Mouse (Mus musculus) midbrain, embryonic 14.5 days (tissue): ENCODE measurements around the gene Ctf1. TPM values are rescaled to one million over a fixed set of nuclear protein-coding genes. Genes with fewer than 3 reads are reported as not detected.

Experiments
- ATAC-seq: fragments of 200-750 bp; cut with Nextera tagmentation; 2 replicates; pipeline ENCODE4 v1.8.0; 2017; ENCODE audit warnings: moderate number of reproducible peaks, moderate library complexity; ENCODE audit not compliant: low FRiP score, low TSS enrichment
- DNase-seq: peaks from one replicate; pipeline ENCODE4 v3.0.0-alpha.2; 2015
- H3K27ac ChIP-seq: fragments of 300-500 bp; sonication (generic); replicated peaks from 2 replicates; pipeline ENCODE4 v1.5.1; 2014; ENCODE audit warnings: mild to moderate bottlenecking, low read depth, low read length, moderate library complexity
- H3K27me3 ChIP-seq: fragments of 300-500 bp; sonication (generic); 2 replicates; pipeline ENCODE4 v1.6.1; 2014; ENCODE audit warnings: low read length, control low read depth, mixed read lengths; ENCODE audit not compliant: control insufficient read depth, insufficient read depth
- H3K36me3 ChIP-seq: fragments of 300-500 bp; sonication (generic); 2 replicates; pipeline ENCODE4 v1.6.1; 2014; ENCODE audit warnings: low read length, control low read depth; ENCODE audit not compliant: control insufficient read depth, insufficient read depth
- H3K4me1 ChIP-seq: fragments of 300-500 bp; sonication (generic); 2 replicates; pipeline ENCODE4 v1.6.1; 2014; ENCODE audit warnings: mild to moderate bottlenecking, antibody characterized with exemption, low read length, control low read depth; ENCODE audit not compliant: control insufficient read depth, insufficient read depth
- H3K4me2 ChIP-seq: fragments of 300-500 bp; sonication (generic); 2 replicates; pipeline ENCODE4 v1.6.1; 2014; ENCODE audit warnings: mild to moderate bottlenecking, low read length, moderate library complexity
- H3K4me3 ChIP-seq: fragments of 300-500 bp; sonication (generic); replicated peaks from 2 replicates; pipeline ENCODE4 v1.5.1; 2014; ENCODE audit warnings: low read depth, low read length
- H3K9ac ChIP-seq: fragments of 300-500 bp; sonication (generic); replicated peaks from 2 replicates; pipeline ENCODE4 v1.6.1; 2014; ENCODE audit warnings: mild to moderate bottlenecking, low read length, moderate library complexity
- H3K9me3 ChIP-seq: fragments of 300-500 bp; sonication (generic); 2 replicates; pipeline ENCODE4 v1.6.1; 2016; ENCODE audit warnings: low read length, control low read depth, mixed read lengths; ENCODE audit not compliant: control insufficient read depth
- WGBS: fragments of 180-500 bp; shearing (Covaris S2); extraction: QIAGEN DNeasy Blood & Tissue Kit; methylation state at CpG from one replicate; pipeline ENCODE4 v1.1.7; 2014; 5-methylcytosine and 5-hydroxymethylcytosine counted together
- polyA plus RNA-seq: library from polyadenylated mRNA; unstranded; fragments of >200 nt; fragmentation: Nextera tagmentation; extraction: Ambion mirVana; gene quantifications from 2 replicates; pipeline ENCODE4 v1.2.1, GENCODE M21; 2014

Ctf1 gene
- polyA plus RNA-seq, 1 experiment from 2014 or later: 4.3 TPM

DNA sequence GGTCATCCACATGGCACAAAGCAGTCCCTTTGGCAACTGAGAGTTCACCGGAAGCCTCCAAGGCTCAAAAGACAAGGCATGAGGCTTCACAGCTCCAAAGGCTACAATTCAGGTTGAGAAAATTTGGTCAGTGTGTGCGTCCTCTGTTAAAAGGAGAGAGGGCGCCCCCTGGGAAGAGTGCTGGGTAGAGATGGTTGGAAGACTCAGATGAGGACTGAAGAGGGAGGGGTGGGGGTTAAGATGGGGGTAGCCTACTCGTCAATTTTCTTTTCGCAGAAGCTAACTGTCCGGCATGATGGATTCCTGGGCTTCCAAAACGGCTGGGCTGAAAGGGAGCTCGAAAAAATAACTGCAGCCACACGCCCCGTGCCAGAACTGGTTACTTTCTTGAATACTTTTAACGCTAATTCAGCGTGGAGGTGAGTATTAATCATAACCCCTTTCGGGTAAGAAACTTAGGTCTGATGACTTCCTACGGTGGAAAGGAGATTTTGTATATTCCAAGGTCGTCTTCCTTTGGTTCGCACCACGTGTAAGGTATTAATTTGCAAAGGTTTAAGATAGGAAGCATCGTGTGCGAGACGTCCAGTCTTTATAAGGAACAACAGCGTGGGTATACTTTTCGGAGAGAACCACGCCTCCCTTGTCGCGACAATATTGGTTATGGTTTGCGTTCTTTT, 32.0 kb downstream of the Ctf1 start, which contains the start of gene Fbxl19:
Gene Fbxl19 (plus strand): TSS at position 178 of the 680 bp plus-strand sequence.
- Histone ChIP-seq H3K27ac (peak within 1 kb of the TSS; percentile 89), H3K4me1 (peaks cover 18% of the 10 kb centered on the region), H3K36me3 (peaks cover 17% of the 10 kb centered on the region), H3K9me3 (no peaks in the 10 kb centered on the region), H3K4me2 (peak within 1 kb of the TSS; percentile 83), H3K27me3 (no peaks in the 10 kb centered on the region), H3K4me3 (peak within 1 kb of the TSS; percentile 93), H3K9ac (peak within 1 kb of the TSS; percentile 41)
- ATAC-seq: no peak
- WGBS: under 1% methylated on average over 26 of the region's 26 CpGs
- peak; percentile 85 for DNase-seq

DNA sequence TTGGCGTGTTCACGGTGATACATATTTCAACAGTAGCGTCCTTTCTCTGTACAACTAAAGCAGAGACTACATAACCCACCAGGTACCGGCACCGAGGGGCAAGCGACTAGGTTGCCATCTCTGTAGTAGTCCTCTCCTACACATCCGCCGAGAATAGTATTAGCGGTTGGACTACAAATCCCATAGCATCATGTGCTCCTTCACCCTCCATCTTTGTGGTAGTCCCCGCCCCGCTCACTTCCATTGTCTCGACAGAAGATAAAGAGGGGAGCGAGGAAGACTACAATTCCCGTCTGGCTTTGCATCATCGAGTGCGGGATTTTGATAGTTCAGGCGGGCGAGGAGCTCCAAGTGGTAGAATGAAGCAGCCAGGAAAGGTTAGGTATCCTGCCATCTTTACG, 32.7 kb downstream of the Ctf1 start:
- peak; percentile 98 for DNase-seq

DNA sequence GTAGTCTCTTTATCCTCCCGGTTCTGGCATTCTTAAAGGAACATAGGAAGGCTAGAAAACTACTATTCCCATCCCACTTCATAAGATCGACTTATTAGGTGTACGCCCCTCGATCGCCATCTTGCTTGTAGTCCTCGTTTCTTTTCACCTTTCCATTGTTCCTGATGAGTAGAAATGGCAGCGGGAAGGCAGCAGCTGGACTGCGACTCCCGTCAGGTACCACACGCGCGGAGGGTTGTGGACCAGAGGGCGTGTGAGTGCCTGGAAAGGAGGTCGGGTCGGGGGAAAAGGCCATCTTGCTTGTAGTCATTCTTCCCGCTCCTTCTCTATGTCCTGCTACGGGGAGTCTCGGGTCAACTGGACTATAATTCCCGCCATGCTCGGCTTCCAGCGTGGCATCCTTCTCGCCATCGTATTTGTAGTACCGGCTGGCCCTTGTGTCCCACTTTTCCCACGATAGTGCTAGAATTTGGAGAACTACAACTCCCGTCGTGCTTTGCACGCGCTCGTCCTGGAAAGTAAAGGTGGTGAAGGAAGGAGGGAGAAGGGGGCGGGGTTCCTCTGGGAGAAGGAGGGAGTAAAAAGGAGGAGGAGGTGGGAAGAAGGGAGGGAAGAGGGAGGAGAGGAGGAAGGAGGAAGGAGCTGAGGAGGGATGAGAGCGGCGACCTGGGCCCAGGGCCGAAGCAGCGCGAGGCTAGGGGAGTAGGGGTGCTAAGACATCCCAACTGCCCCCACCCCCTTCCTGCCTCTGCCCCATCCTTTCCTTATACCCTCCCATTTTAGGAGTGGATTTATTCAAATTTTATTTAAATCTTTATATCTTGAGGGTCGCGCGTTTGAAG, 33.3 kb downstream of the Ctf1 start:
- Histone ChIP-seq H3K36me3 (peaks cover 31% of the 10 kb centered on the region), H3K27ac (peak overlapping the region; percentile 89), H3K4me3 (peak overlapping the region; percentile 93), H3K4me2 (peak overlapping the region; percentile 94), H3K9me3 (no peaks in the 10 kb centered on the region), H3K27me3 (no peaks in the 10 kb centered on the region), H3K9ac (peak overlapping the region; percentile 93), H3K4me1 (peaks cover 18% of the 10 kb centered on the region)
- under 1% methylated on average over 39 of the region's 39 CpGs for whole genome bisulfite sequencing
- peak; percentile 90 for ATAC-seq
- peak; percentile 99 for DNase-seq

More for the DNA sequence above, 32.7 kb downstream of the Ctf1 start:
- no peaks in the 10 kb centered on the region for H3K9me3 ChIP-seq
- H3K4me2 ChIP-seq: peak overlapping the region; percentile 83
- H3K9ac ChIP-seq: peak overlapping the region; percentile 41
- peaks cover 18% of the 10 kb centered on the region for H3K4me1 ChIP-seq
- no peaks in the 10 kb centered on the region for H3K27me3 ChIP-seq
- H3K36me3 ChIP-seq: peaks cover 25% of the 10 kb centered on the region
- peak; percentile 85 for ATAC-seq
- peak overlapping the region; percentile 89 for H3K27ac ChIP-seq
- H3K4me3 ChIP-seq: peak overlapping the region; percentile 93
- 0% methylated on average over 19 of the region's 19 CpGs for WGBS

DNA sequence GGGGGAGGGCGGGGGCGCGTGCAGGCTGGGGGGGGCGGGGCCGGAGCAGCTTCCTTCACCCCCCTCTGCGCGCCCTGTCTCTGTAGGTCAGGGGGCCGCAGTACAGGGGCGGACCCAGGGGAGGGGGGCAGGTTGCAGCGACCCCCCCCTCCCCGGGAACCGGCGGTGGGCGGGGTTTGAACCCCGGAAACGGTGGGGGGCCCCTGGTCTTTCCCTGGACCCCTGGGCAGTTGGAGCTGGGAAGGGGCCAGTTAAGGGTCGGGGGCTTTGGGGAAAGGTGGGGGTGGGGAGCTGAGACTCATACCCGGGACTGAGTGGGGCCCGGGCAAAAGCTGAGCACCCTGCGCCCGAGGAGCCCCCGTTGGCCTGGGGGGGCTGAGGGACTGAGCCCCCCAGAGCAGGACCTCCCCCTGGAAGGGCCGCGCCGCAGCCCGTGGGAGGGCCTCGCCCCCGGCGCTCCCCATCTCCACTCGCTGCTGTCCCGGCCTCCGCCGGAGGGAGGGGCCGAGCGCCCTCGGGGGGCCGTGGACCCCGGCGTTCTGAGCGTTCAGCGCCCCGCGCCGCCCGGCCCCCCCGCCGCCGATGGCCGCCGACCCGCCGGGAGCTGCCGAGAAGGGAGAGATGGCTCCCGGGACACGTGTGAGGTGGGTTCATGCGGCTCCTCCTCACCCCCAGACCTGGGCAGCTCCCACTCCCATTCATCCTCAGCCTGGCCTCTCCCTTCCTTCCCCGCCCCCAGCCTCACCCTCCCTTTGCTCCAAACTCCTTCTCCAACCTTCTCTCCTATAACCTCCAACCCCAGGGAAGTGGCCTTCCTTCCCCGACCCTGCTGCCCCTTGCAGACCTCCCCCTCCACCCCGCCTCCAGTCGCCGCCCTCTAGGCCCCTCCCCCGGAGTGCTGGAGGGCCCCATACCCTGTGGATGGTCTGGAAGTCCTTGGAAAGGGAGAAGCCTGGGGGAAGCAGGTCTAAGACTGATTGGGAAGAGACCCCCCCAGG, 34.3 kb downstream of the Ctf1 start:
- DNase-seq: peak; percentile 47
- H3K36me3 ChIP-seq: peaks cover 40% of the 10 kb centered on the region
- H3K27me3 ChIP-seq: no peaks in the 10 kb centered on the region
- H3K27ac ChIP-seq: peak overlapping the region; percentile 89
- WGBS: under 1% methylated on average over 53 of the region's 62 CpGs
- H3K9ac ChIP-seq: peak overlapping the region; percentile 93
- peak overlapping the region; percentile 93 for H3K4me3 ChIP-seq
- ATAC-seq: 0 out of 2 replicates have a peak, but pooled peaks have one; percentile 4
- peak overlapping the region; percentile 94 for H3K4me2 ChIP-seq
- peaks cover 18% of the 10 kb centered on the region for H3K4me1 ChIP-seq
- H3K9me3 ChIP-seq: no peaks in the 10 kb centered on the region

DNA sequence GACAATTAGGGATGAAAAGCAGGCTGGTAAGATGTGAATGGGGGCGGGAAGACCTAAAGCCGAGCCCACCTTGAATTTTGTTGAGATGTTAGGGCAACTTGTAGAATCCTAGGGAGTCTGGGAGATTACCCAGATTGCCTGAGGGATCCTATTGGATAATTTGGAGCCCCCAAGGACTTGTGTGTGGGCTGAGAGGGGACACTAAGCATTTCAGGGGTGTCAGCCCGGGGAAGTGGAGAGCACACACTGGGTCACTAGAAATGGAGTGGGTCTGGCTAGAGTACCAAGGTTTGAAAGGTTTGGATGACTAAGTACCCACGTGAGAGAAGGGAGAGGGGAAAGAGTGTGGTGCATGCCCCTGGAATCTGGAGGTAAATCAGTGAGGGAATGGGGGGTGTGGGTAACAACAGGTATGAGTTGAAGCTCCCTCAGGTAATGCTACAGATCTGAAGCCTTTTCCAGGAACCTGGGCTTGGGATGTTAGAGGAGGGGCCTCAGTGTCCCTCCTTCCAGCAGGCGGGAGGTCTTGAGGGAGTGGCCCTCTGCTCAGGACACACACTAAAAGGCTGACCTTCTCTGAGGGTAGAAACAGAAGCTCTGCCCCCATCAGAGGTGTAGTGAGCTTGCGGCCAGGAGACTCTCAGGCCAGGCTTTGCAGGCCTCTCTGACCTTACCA, 35.2 kb downstream of the Ctf1 start:
- H3K4me1 ChIP-seq: peaks cover 18% of the 10 kb centered on the region
- WGBS: 35% methylated on average over 6 of the region's 6 CpGs
- peak overlapping the region; percentile 94 for H3K4me2 ChIP-seq
- H3K27ac ChIP-seq: peak overlapping the region; percentile 89
- H3K9ac ChIP-seq: peak overlapping the region; percentile 93
- DNase-seq (no peak), ATAC-seq (no peak)
- no peaks in the 10 kb centered on the region for H3K9me3 ChIP-seq
- peaks cover 49% of the 10 kb centered on the region for H3K36me3 ChIP-seq
- H3K4me3 ChIP-seq: peak overlapping the region; percentile 93
- no peaks in the 10 kb centered on the region for H3K27me3 ChIP-seq

DNA sequence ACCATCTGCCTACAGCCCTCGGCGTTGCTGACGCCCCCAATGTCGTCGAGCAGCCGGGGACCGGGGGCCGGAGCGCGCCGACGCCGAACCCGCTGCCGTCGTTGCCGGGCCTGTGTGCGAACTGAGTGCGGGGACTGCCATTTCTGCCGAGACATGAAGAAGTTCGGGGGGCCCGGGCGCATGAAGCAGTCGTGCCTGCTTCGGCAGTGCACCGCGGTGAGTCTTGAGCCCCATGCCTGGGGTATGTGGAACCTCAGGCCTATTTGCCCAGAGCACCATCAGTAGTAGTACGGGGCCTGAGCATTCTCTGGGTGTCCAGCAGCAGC, 35.7 kb downstream of the Ctf1 start:
- Histone ChIP-seq H3K4me2 (peak overlapping the region; percentile 94; the same call in 1 of the 2 replicates), H3K9ac (no peak overlapping the region), H3K27me3 (no peaks in the 10 kb centered on the region), H3K4me1 (peaks cover 18% of the 10 kb centered on the region), H3K27ac (no peak overlapping the region), H3K4me3 (peak overlapping the region; percentile 93), H3K9me3 (no peaks in the 10 kb centered on the region), H3K36me3 (peaks cover 54% of the 10 kb centered on the region)
- 92% methylated on average over 28 of the region's 28 CpGs for WGBS
- ATAC-seq (no peak), DNase-seq (no peak)

DNA sequence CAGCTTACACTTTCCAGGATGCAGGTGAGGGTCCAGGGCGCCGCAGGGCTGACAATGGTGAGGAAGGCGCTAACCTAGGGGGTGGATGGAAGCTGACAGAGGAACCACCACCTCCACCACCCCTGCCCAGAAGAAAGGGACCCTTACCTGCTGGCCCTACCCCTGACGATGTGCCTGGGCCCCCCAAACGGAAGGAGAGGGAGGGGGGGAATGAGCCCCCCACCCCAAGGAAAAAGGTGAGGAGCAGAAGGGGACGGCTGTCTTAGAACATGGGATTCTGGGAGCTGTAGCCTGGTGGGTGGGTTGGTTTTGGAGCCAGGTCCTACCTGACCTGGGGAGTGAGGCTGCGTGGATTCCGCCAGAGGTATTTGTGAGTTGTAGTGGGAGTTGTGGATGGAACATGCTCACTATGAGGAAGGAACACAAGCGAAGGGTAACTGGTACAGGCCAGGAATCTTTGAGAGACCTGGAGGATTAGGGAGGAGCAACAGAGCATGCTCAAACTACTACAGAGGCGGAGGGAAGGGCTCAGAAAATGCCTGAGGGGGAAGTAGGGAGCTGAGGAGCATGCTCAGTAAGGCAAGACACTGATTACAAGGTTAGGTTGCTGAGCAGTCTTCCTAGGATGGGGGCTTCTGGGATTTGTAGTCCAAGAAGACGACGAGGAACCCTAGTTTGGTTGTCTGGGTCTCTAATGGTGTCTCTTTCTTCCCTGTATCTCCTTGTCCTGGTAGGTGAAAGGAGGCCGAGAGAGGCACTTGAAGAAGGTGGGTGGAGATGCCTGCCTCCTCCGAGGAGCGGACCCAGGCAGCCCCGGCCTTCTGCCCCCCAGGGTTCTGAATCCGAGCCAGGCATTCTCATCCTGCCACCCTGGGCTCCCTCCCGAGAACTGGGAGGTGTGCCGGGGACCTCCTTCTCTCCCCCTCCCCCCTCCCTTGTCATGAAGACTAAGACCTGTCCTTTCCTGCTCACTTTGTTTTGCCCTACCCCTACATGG, 37.9 kb downstream of the Ctf1 start:
- Histone ChIP-seq H3K4me3 (no peak overlapping the region), H3K27ac (no peak overlapping the region), H3K4me2 (no peak overlapping the region), H3K9me3 (no peaks in the 10 kb centered on the region), H3K27me3 (no peaks in the 10 kb centered on the region), H3K36me3 (peaks cover 76% of the 10 kb centered on the region), H3K4me1 (peaks cover 12% of the 10 kb centered on the region), H3K9ac (no peak overlapping the region)
- peak; percentile 72 for DNase-seq
- no peak for ATAC-seq
- WGBS: 85% methylated on average over 19 of the region's 19 CpGs
